Mouse (Mus musculus) heart, postnatal 14 days (tissue): ENCODE data around the gene Nup188. TPM values are rescaled to one million over a fixed set of nuclear protein-coding genes. Genes with fewer than 3 reads are reported as not detected.

Experiments
- DNase-seq, 2 experiments: peaks; one replicate each; pipeline ENCODE4 v3.0.0; 2021 to 2022
- intact Hi-C: fragments of 180-260 bp; cut with DNase I; formaldehyde crosslinking; loops from one replicate; pipeline ENCODE4 v1.15.1; 2025
- total RNA-seq, 2 experiments: library from RNA; stranded (reverse); gene quantifications; 2 replicates each; pipeline ENCODE4 v1.2.3; 2021

Gene Nup188
- total RNA-seq, 2 experiments from 2014 or later: 20.9 to 22.1 TPM

DNA sequence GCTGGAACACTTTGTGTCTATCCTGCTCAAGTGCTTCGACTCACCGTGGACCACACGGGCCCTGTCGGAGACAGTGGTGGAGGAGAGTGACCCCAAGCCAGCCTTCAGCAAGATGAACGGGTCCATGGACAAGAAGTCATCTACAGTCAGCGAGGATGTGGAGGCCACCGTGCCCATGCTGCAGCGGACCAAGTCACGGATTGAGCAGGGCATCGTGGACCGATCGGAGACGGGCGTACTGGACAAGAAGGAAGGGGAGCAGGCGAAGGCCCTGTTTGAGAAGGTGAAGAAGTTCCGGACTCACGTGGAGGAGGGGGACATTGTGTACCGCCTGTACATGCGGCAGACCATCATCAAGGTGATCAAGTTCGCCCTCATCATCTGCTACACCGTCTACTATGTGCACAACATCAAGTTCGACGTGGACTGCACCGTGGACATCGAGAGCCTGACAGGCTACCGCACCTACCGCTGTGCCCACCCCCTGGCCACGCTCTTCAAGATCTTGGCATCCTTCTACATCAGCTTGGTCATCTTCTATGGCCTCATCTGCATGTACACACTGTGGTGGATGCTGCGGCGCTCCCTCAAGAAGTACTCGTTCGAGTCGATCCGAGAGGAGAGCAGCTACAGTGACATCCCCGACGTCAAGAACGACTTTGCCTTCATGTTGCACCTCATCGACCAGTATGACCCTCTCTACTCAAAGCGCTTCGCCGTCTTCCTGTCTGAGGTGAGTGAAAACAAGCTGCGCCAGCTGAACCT, 30.4 kb upstream of the Nup188 start:
- intact Hi-C loops: no loop called here
- no peak for DNase-seq

DNA sequence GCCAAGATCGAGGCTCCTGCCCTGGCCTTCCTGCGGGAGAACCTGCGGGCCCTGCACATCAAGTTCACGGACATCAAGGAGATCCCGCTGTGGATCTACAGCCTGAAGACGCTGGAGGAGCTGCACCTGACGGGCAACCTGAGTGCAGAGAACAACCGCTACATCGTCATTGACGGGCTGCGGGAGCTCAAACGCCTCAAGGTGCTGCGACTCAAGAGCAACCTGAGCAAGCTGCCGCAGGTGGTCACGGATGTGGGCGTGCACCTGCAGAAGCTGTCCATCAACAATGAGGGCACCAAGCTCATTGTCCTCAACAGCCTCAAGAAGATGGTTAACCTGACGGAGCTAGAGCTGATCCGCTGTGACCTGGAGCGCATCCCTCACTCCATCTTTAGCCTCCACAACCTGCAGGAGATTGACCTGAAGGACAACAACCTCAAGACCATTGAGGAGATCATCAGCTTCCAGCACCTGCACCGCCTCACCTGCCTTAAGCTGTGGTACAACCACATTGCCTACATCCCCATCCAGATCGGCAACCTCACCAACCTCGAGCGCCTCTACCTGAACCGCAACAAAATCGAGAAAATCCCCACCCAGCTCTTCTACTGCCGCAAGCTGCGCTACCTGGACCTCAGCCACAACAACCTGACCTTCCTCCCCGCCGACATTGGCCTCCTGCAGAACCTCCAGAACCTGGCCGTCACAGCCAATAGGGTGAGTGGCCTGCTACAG, 29.4 kb upstream of the Nup188 start:
- intact Hi-C loops: no loop called here
- DNase-seq: no peak

DNA sequence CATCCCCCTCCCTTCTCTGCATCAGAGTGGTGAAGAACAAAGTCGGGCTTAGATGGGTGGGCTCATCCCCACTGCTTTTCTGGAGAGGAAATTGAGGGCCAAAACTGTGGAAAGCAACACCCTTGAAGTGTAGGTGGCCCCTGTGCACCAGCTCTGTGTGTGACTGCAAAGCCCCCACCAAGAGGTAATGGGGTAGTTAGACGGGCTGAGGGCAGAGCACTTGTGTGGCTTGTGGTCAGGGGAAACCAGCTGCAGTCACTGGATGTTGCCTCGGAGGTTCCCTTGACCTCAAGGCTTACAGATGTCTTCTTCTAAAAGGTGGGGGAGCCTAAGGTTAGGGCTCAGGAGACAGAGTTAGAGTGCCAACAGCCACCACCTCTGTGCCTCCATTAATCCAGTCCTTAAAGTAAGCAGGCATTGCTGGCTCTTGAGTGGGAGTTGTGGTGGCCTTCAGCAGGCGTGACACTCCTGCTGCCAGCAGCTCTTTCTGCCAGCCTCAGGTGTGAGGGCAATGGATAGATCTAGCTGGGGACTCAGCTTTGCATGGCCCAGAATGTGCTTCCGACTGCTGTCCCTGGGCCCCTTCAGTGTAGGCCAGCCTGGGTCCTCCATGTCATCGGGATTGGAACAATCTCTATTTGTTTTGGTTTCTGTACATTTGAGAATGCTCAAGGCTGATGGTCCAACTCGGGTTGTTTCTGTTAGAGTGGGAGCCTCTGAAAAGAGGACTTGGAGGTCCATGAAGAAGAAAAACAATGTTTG, 28.3 kb upstream of the Nup188 start:
- intact Hi-C loops: loop anchor here (1.0 kb wide), 1 partner anchor 16 kb away; no protein-coding TSS in a partner anchor
- DNase-seq: no peak

DNA sequence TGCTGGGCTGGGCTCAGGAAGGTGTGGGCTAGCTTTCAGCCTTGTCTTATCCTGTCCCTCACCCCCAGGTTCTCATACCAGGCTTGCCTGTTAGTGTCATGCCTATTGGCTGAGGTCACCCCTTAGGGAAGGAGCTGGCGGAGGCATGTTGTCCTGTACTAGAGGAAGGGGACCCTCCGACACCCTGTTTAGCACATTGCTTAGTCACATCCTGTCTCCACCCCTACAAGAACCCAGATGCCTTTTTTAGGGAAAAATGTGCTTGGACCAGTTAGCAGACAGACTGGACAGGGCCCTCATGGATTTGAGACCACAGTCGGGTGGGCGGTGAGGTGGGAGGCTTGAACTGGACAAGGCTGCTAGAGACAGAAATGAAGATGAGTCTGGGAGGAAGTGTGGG, 27.6 kb upstream of the Nup188 start:
- peak; percentile 75 to 76 for DNase-seq
- intact Hi-C loops: loop anchor here (1.0 kb wide), 1 partner anchor 16 kb away; no protein-coding TSS in a partner anchor

DNA sequence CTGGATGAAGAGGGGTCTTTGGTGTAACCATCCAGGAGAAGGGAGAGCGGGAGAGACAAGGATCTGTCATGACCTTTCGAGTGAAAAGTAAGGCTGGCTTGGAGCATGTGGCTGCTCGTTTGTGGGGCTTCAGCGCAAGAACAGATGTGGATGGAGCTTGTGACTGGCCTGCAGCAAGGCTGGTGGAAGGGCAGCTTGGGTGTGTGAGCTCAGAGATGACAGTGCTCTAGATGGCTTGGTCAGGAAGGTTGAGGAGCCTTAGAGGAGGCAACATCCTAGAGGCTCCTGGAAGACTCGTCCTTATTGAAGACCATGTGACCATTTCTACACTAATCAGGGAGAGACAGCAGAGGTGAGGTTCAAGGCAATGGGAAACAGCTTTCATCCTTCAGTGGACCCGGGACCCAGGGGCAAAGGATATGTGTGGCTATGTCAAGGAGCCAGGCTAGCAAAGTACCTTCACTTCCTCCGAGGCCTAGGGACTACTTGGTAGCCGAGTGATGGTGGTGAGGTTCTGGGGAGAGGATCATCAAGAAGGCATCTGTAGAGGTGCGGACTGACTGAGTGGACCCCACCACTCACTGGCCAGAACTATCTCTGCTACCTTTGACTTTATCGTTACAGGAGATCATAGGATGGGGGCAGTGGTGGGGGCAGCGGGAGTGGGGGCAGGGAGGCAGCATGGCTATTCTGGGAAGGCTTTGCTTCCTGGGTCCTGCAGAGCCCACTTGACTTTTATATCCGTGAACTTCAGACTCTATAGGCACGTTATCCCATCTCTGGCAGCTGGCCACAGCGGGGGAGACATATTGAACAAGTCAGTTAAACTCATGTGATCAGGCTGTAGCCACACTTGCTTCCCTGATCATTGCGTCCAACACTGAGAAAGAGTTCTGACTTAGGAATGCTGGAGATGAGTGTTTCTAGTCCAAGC, 26.8 kb upstream of the Nup188 start:
- intact Hi-C loops: no loop called here
- DNase-seq: no peak

DNA sequence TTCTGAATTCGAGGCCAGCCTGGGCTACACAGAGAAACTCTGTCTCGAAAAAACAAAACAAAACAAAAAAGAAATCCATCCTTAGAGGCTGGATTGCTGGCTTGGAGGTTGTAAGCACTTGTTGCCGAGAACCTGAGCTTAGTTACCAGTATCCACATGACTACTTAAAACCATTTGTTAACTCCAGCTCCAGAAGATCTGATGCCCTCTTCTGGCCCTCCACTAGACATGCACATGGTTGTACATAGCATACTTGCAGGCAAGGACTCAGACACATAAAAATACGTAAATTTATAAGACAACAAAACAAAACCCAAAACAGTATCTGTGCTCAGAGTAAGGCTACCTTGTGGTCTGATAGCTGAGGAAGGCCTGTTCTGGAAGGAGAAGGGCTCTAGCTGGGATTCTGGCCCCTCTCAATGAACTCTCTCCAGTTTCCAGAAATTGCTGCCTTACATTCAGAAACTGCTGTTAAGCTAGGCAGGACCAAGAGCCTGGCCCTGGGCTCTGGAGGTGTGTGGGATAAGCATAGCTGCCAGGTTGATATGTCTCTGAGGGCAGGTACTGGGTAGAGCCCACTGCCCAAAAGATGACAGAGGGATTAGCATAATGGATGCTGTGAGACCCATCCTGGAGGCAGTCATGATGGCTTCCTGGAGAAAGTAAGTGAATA, 25.0 kb upstream of the Nup188 start:
- intact Hi-C loops: no loop called here
- DNase-seq: no peak

DNA sequence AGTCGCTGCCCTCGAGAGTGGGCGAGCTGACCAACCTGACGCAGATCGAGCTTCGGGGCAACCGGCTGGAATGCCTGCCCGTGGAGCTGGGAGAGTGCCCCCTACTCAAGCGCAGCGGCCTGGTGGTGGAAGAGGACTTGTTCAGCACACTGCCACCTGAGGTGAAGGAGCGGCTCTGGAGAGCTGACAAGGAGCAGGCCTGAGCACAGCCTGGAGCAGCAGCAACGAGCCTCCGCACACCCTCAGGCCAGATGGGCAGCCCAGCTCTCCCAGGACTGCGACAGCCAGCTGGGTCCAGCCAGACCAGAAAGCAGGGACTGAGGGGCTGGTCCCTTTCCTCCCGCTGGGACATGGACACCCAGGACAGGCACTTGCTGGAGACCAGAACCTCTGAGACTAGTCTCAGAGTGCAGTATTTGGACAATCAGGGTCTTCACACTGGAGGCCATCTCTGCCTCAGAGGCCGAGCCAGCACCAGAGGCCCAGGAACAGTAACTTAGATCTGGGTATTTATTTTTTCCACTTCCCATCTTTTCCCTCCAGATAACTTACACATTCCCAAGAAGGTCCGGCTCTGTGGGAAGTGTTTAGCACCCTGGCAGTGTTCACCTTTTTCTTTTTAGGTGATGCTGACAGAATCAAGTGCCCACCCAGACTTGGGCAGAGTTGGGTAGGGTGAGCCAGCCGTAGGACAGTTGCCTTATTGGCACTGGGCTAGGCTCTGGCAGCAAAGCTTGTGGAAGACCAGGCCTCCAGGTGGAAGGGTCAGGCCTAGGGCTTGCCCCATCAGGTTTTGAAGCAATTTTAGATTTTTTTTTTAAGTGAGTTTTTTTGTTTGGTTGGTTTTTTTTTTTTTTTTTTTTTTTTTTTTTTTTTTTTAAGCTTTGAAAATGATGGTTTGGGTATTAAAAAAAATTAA, 24.0 kb upstream of the Nup188 start:
- peak in 1 of 2 experiments; percentile 18 for DNase-seq
- intact Hi-C loops: no loop called here

DNA sequence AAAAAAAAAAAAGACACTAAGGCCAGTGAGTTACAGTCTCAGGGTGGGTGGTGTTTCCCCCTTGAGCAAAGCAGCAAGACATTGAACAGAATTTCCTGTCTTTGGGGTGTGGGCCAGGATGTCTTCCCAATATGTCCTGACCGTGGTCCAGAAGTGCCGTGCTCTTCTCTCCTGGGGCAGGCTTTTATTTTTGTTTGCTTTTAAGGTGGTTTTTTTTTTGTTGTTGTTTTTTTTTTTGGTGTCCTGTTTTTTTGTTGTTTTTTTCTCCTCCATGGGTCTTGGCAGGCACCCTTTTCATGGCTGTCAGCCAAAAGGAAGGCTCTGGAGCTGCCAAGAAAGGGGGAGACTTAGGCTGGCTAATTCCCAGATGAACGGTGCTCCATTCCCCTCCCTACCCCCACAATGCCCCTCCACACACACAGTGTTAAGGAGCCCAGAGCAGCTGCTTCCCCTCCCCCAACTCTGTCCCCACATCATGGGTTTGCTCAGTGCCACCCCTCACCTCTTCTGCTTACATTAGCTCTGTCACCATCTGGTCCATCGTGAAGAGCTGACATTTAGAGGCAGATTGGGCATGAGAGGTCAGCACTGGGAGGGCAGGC, 23.3 kb upstream of the Nup188 start:
- DNase-seq: peak; percentile 72 to 76
- intact Hi-C loops: no loop called here

DNA sequence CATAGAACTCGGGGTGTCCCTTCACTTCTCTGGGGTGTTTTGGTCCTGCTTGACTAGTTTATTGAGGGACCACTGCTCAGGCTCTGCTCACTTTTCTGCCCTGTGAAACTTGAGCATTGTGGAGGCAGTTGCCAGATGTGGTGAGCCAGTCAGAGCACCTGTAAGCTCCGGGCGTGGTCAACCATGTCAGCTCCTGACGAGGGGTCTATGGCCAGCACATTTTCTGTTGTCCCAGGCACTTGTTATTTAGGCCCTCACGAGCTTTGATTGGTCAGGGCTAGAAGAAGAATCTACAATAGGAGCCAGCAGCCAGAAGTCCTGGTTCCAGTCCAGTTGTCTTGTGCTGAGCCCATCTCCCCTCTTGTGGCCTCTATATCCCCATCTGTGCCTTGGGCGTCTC, 22.4 kb upstream of the Nup188 start:
- intact Hi-C loops: no loop called here
- peak in 1 of 2 experiments; percentile 7 for DNase-seq

DNA sequence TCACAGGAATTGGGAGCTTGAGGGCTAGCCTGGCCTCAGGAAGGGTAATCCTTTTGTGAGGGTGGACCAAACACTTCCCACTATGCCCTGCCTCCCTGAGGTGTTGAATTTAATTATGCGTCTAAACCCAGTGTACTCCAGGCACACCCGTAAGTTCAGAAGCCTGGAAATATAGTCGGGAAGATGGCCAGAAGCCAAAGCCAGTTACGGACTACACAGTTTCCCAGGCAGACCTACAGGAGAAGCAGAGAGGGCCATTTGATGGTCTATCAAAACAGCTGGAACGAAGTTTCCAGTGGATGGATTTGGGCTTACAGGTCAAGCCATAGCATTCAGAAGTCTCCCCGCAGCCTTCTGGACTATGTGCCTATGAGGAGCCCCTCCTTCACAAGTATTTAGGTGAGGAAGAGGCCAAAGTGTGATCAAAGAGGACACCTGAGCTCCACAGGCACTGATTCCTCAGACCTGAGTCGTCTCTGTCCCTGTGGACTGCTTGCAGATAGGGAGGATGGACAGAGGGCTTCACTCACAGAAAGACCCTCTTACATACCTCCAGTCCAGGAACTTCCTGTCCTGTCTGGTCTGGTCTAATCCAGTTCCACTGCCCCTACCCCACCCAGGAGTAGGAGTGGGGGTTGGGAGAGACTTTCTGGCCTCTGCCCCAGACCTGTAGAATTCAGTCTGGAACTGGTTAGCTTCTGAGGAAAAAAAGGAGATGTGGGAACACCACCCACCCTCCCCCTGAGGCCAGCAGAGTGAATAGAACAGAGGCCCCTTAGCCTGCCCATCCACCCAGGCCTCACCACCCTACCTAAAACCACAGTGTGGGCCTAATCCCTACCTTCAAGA, 21.3 kb upstream of the Nup188 start:
- intact Hi-C loops: no loop called here
- peak in 1 of 2 experiments; percentile 32 for DNase-seq

DNA sequence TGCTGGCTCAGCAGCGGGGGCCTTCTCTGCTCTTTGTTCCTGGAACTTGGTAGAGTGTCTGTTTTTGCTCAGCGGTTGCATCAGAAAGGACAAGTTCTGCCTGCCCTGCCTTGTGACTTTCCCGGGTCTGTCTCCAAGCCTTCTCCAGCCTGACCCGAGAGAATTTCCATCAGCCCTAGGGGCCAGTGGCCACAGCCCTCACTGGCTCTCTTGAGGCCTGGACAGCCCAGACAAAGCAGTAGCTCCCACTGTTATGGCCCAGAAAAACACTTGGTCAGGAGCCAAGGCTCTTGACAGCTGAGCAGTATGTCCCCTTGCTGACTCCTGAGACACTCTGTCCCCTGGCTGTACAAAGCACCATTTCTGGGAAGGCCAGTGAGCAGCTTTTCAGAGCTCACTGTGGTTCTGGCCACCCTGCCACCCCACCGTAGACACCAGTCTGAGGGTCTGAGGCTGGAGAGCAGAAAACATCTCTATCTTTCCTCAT, 20.4 kb upstream of the Nup188 start, which contains the start of gene Phyhd1:
Gene Phyhd1 (plus strand): TSS at position 437 of the 487 bp plus-strand sequence.
- peak; percentile 85 to 87 for DNase-seq
- intact Hi-C loops: loop anchor here (1.0 kb wide), 1 partner anchor 28 kb away; no protein-coding TSS in a partner anchor

DNA sequence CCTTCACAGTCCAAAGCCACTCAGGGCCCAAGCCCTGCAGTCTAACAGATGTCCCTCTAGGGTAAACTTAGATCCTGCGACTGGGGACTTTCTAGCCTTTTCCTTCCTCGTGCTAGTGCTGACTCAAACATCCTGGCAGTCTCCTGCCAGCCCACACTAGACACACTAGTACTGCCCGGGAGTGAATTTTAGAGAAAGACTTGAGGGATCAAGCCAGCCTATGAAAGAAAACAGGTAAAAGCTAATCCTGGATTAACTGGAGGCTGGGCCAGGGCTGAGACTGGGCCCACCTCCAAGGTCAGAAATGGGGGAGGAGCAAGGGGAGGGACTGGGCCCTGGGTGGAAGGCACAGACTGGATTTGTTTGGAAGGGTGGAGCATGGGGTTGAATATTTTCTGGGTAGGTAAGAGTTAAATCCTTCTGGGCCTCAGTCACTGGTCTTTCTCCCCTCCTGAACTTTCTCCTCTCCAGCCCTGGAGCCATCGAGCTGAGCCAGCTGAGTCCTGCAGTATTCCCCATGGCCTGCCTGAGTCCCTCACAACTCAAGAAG, 19.7 kb upstream of the Nup188 start:
- intact Hi-C loops: loop anchor here (1.0 kb wide), 1 partner anchor 28 kb away; no protein-coding TSS in a partner anchor
- DNase-seq: peak; percentile 82 to 88

DNA sequence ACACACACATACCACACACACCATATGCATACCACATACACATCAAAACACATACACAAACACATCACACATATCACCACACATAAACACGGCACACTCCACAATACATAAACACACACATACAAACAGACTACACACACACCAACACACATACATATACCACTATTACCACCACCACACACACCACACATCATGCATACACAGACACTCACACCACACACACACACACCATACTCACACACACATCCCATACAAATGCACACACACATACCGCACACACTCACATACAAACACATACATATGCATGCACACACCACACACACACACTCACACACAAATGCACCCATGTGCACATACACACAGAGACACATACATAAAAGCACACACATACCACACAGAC, 18.7 kb upstream of the Nup188 start:
- DNase-seq: no peak
- intact Hi-C loops: no loop called here

DNA sequence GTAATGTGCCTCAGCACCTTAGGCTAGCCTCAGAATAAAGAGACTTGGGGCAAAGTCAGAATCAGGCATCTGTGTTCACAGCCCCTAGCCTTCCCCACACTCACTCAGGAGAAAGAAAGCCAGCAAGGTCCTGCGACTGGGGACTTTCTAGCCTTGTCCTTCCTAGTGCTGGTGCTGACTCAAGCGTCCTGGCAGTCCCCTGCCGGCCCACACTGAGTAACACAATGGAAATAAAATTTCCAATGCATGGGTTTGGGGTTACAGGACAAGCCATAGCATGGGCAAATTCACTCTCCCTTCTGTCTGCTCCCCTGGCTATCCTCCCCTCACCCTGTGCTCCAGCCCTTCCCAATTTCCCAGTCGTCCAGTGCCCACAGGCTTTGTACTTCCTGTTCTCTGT, 17.8 kb upstream of the Nup188 start:
- intact Hi-C loops: loop anchor here (2.0 kb wide), 1 partner anchor 94 kb away; no protein-coding TSS in a partner anchor
- DNase-seq: peak in 1 of 2 experiments; percentile 11

DNA sequence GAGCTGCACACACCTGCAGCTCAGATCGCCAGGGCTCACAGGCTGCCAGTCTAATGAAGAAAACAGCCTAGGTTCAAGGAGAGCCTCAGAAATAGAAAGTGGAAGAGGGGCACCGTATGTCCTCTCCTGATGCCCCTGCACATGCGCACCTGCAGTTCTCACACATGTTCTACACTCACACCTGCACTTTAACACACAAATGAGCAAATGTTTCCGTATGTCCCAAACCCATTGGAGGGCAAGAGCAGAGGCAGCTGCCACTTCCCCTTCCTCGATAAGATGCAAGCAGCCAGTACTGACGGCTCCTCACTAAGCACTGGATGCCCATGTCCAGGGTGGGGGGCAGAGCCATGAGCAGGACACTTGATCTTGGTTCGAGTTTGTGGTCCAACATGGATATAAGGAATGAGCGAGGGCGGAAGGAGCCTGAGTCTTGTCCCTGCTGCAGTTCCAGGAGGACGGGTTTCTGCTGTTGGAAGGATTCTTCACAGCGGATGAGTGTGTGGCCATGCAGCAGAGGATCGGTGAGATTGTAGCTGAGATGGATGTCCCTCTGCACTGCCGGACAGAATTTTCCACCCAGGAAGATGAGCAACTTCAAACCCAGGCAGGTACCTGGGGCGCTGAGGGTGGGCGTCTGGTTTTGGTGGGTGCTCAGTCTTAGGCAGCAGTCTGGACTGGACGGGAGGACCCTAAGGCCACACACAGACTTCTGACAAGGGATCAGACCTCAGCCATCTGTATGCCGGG, 16.8 kb upstream of the Nup188 start:
- intact Hi-C loops: loop anchor here (2.0 kb wide), 1 partner anchor 95 kb away; no protein-coding TSS in a partner anchor
- DNase-seq: peak in 1 of 2 experiments; percentile 6
